Mouse (Mus musculus) heart, embryonic 16.5 days (tissue): ENCODE results near the gene Aanat. TPM values are rescaled to one million over a fixed set of nuclear protein-coding genes. Genes with fewer than 3 reads are reported as not detected.

Experiments used
- ATAC-seq: fragments of 200-750 bp; cut with Nextera tagmentation; replicated peaks from 2 replicates; pipeline ENCODE4 v1.8.0; 2017; ENCODE audit warnings: moderate number of reproducible peaks; ENCODE audit not compliant: insufficient read depth, low FRiP score; ENCODE audit errors: extremely low read depth
- H3K27ac ChIP-seq: fragments of 300-500 bp; sonication (generic); 2 replicates; pipeline ENCODE4 v1.5.1; 2014; ENCODE audit warnings: mild to moderate bottlenecking, low read length, control low read depth, moderate library complexity
- H3K27me3 ChIP-seq: fragments of 300-500 bp; sonication (generic); 2 replicates; pipeline ENCODE4 v1.6.1; 2014; ENCODE audit warnings: low read length, mixed read lengths; ENCODE audit not compliant: control insufficient read depth, insufficient read depth
- H3K36me3 ChIP-seq: fragments of 300-500 bp; sonication (generic); 2 replicates; pipeline ENCODE4 v1.6.1; 2014; ENCODE audit not compliant: control insufficient read depth, insufficient read depth
- H3K4me1 ChIP-seq: fragments of 300-500 bp; sonication (generic); 2 replicates; pipeline ENCODE4 v1.6.1; 2014; ENCODE audit warnings: low read length, mixed read lengths; ENCODE audit not compliant: control insufficient read depth, insufficient read depth
- H3K4me2 ChIP-seq: fragments of 300-500 bp; sonication (generic); 2 replicates; pipeline ENCODE4 v1.6.1; 2014; ENCODE audit warnings: low read depth, mild to moderate bottlenecking, control low read depth, low read length
- H3K4me3 ChIP-seq: fragments of 300-500 bp; sonication (generic); 2 replicates; pipeline ENCODE4 v1.5.1; 2014; ENCODE audit warnings: mild to moderate bottlenecking, control low read depth, low read length
- H3K9ac ChIP-seq: fragments of 300-500 bp; sonication (generic); 2 replicates; pipeline ENCODE4 v1.6.1; 2014; ENCODE audit warnings: low read length, control low read depth
- H3K9me3 ChIP-seq: fragments of 300-500 bp; sonication (generic); replicated peaks from 2 replicates; pipeline ENCODE4 v1.6.1; 2016; ENCODE audit warnings: low read length; ENCODE audit not compliant: control insufficient read depth
- WGBS: fragments of 180-500 bp; shearing (Covaris S2); extraction: QIAGEN DNeasy Blood & Tissue Kit; methylation state at CpG from one replicate; pipeline ENCODE4 v1.1.7; 2014; 5-methylcytosine and 5-hydroxymethylcytosine counted together
- polyA plus RNA-seq: library from polyadenylated mRNA; unstranded; fragments of >200 nt; fragmentation: Nextera tagmentation; extraction: Ambion mirVana; gene quantifications from 2 replicates; pipeline ENCODE4 v1.2.1, GENCODE M21; 2015

Gene Aanat
- polyA plus RNA-seq, 1 experiment from 2014 or later = not detected

DNA sequence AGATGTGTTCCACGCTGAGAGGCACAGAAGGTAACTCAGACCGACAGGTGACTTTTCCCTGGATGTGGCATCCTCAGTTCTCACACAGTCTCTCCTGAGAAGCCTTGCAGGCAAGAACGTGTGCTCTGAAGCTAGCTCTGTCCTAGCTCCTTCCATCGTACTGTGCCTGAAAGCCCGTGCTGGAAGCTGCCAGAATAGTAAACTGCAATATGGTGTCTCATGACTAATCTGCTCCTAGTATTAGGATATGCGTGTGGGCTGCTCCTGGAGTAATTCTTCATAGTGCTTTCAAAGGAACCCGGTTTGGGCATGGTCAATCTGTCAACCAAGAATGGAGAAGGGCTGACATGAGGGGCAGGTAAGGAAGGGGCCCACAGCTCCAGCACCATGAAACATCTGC lies 15.4 kb upstream of the Aanat start:
- H3K4me3 ChIP-seq = no peak overlapping the region
- H3K4me1 ChIP-seq = peaks cover 43% of the 10 kb centered on the region
- 85% methylated on average over 7 of the region's 7 CpGs for WGBS
- no peak overlapping the region for H3K27ac ChIP-seq
- H3K9ac ChIP-seq = no peak overlapping the region
- H3K27me3 ChIP-seq = no peaks in the 10 kb centered on the region
- no peaks in the 10 kb centered on the region for H3K9me3 ChIP-seq
- no peak for ATAC-seq
- no peaks in the 10 kb centered on the region for H3K36me3 ChIP-seq
- no peak overlapping the region for H3K4me2 ChIP-seq

DNA sequence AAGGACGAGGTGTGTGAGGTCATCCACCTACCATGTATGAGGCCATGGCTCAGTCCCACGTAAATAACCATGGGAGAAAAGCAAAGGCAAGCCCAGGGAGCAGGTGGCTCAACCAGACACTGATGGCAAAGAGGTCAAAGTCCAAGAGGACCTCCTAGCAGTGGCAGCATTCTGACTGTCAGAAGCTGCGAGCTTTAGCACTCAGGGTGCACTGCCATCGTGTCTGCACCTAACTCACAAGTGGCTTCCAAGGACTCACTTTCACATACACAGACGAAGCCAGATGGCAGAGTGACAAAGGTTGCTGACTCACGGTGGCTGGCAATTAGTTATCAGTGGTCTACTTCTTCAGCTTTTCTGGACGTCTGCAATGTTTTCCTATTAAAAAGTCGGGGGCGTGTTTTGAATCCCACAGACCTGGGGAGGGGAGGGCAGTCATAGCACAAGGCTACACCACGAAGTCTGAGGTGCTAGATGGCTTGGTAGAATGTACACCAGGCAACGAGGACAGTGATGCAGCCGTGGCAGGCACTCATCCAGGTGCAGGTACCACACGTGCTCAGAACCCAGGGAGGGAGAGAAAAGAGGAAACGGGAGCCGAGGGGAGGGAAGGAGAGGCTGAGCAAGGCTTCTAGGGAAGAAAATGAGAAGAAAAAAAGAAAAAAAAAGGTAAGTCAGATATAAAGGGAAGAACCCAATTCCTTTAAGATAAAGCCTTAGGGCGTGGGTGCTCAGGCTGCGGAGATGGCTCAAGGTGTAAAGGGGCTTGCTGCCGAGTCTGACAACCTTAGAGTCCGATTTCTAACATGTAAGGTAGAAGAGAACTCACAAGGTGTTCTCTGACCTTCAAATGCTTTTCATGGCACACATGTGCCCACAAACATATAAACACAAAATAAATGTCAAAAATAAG lies 14.2 kb upstream of the Aanat start:
- Histone ChIP-seq H3K27me3 (no peaks in the 10 kb centered on the region), H3K4me3 (no peak overlapping the region), H3K36me3 (no peaks in the 10 kb centered on the region), H3K9ac (no peak overlapping the region), H3K4me2 (no peak overlapping the region), H3K27ac (no peak overlapping the region), H3K9me3 (no peaks in the 10 kb centered on the region), H3K4me1 (peaks cover 48% of the 10 kb centered on the region)
- WGBS = 60% methylated on average over 19 of the region's 19 CpGs
- no peak for ATAC-seq

DNA sequence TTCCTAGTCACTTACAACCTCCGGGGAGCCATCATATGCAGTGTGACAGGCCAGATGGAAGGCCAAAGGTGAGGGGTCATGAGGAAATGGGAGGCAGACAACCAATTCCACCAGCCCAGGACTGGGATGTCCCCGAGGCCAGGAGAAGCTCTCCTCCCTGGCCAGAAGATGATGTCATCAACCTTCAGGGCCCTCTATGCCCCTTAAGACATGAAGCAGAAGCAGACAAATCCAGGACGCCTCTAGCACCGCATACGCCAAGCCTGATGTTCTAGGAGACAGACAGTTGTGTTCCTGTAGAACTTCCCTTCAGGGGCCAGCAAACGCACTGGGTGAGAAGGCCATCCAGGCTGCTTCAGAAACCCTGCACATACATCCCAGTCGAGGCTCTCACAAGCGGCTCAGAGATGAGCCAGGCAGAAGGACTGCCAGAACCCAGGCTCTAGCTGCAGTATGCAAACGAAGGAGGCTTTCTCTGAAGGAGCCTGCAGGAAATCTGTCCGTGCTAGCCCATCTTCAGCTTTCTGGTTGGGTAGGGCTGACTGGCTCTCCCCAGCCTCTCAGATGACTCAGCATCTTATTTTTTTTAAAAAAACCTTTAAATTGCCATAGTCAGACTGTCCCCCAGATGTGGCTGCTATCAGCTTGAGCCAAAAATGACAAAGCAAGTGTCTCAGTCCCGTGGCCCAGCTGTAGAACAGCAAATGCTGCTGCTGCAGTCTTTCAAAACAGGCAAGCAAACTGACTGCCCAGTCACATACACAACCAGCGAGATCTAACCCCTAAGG lies 13.3 kb upstream of the Aanat start:
- Histone ChIP-seq H3K9me3 (no peaks in the 10 kb centered on the region), H3K27ac (peak overlapping the region; percentile 11; the same call in 1 of the 2 replicates), H3K36me3 (no peaks in the 10 kb centered on the region), H3K4me2 (peak overlapping the region; percentile 7; the same call in 1 of the 2 replicates), H3K9ac (peak overlapping the region; percentile 24; the same call in 1 of the 2 replicates), H3K4me1 (peaks cover 42% of the 10 kb centered on the region), H3K4me3 (no peak overlapping the region), H3K27me3 (no peaks in the 10 kb centered on the region)
- 44% methylated on average over 12 of the region's 12 CpGs for WGBS
- ATAC-seq = no peak

DNA sequence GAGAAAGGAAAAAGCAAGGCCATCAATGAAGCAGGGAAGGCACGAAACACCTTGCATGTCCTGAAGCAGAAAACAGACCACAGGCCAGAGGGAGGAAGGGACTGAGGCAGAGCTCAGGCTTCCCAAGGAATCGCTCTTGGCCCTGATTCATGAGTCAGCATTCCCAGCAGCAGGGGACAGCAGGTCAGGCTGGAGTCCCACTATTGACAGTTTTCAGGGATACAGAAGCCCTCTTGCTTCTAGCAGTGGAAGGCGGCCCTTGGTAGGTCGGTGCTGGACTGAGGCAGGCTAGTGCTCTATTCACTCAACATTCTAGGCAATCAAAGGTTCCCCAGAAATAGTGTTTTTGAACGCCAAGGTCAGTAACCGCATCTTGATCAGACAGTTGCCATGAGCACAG lies 11.7 kb upstream of the Aanat start:
- Histone ChIP-seq H3K4me1 (peaks cover 47% of the 10 kb centered on the region), H3K4me3 (no peak overlapping the region), H3K27me3 (no peaks in the 10 kb centered on the region), H3K27ac (peak overlapping the region; percentile 17; the same call in 1 of the 2 replicates), H3K9ac (no peak overlapping the region), H3K4me2 (no peak overlapping the region), H3K36me3 (no peaks in the 10 kb centered on the region), H3K9me3 (no peaks in the 10 kb centered on the region)
- 61% methylated on average over 6 of the region's 6 CpGs for WGBS
- no peak for ATAC-seq

DNA sequence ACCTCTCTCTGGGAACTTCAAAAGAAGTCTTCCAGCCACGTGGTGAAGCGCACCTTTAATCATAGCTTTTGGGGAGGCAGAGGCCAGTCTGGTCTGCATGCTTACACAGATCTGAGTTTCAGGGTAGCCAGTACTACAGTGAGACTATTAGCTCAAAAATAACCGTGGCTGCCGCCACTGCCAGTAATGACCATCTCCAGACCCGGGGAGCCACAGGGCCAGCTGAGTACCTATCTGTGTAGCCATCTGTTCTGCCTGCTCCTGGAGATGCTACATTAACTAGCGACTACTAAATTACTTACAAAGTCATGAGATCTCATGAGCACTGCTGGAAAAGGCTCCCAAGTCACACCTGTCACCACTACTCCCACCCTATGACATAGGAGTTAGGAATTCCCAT lies 11.2 kb upstream of the Aanat start:
- Histone ChIP-seq H3K9me3 (no peaks in the 10 kb centered on the region), H3K9ac (no peak overlapping the region), H3K36me3 (no peaks in the 10 kb centered on the region), H3K4me1 (peaks cover 49% of the 10 kb centered on the region), H3K27ac (no peak overlapping the region), H3K27me3 (no peaks in the 10 kb centered on the region), H3K4me3 (no peak overlapping the region), H3K4me2 (no peak overlapping the region)
- ATAC-seq = no peak
- WGBS = 72% methylated on average over 6 of the region's 6 CpGs

DNA sequence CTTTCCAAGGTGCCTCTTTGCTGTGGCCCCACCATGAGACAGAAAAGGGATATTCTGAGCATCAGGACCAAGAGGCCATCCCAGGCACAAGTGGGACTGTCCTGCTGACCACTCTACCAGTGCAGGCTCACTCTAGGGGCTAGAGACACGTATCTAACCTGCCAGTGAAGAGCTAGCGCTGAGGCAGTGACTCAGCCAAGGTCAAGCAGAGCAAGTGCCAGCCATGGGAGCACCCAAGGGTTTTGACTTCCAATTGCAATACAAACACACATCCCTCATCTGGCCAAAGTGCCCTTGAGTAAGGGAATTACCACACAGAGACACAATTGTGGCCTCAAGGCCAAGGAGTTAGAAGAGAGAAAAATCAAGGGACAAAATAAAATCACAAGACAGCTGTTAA lies 10.8 kb upstream of the Aanat start:
- Histone ChIP-seq H3K9me3 (no peaks in the 10 kb centered on the region), H3K36me3 (no peaks in the 10 kb centered on the region), H3K4me2 (no peak overlapping the region), H3K9ac (no peak overlapping the region), H3K27me3 (no peaks in the 10 kb centered on the region), H3K27ac (no peak overlapping the region), H3K4me3 (no peak overlapping the region), H3K4me1 (peaks cover 53% of the 10 kb centered on the region)
- WGBS = 63% methylated on average over 2 of the region's 2 CpGs
- no peak for ATAC-seq

DNA sequence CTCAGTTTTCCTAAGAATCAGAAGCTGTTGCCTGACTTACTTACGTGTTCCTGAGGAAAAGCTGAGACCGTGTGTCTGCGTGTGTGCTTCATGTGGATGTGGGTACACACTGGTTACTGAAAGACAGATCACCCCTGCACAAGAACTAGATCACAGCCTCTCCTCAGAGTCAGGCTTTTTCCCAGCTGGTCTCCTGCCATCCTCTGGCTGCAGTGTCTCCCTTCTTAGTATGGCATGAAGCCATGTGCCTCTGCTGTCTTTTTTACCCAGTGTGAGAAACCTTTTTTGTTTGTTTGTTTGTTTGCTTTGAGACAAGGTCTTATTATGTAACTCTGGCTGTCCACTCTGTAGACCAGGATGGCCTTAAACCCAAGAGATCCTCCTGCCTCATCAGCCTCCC lies 7.0 kb upstream of the Aanat start:
- ATAC-seq = no peak
- no peak overlapping the region for H3K4me3 ChIP-seq
- H3K4me1 ChIP-seq = peaks cover 33% of the 10 kb centered on the region
- H3K27ac ChIP-seq = no peak overlapping the region
- no peak overlapping the region for H3K9ac ChIP-seq
- no peaks in the 10 kb centered on the region for H3K27me3 ChIP-seq
- no peaks in the 10 kb centered on the region for H3K36me3 ChIP-seq
- no peaks in the 10 kb centered on the region for H3K9me3 ChIP-seq
- H3K4me2 ChIP-seq = no peak overlapping the region
- WGBS = 95% methylated on average over 3 of the region's 3 CpGs

DNA sequence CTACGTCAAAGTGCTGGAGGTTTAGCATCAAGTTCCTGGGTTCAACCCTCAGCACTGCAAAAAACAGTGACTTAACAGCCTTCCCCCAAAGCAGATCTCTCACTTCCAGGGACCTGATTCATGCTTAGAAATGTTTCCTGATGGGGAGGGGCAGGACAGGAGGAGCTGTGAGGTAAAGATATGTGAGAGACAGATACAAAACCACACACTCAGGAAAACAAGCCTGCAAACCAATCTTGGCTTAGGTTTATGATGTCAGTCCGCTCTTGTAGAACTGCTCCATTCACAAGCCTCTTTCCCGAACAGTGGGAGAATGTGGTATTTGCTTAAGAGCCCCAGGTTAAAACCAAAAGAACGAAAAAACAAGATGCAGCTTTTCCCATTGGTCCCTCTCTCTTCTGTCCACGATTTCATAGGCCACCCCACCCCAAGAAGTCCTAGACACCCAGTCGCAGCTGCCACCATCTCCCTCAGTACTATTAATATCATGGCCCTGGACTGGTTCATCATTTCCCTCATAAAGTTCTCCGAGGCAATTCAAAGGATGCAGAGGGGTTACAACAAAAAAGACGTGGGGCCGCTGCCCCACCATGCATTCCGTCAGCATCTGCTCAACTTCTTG lies 6.1 kb upstream of the Aanat start:
- no peak for ATAC-seq
- no peak overlapping the region for H3K27ac ChIP-seq

More for the DNA sequence above, 6.1 kb upstream of the Aanat start:
- Histone ChIP-seq H3K4me1 (peaks cover 26% of the 10 kb centered on the region), H3K4me2 (peak overlapping the region; percentile 75), H3K36me3 (no peaks in the 10 kb centered on the region), H3K9ac (peak overlapping the region; percentile 91), H3K9me3 (no peaks in the 10 kb centered on the region), H3K4me3 (peak overlapping the region; percentile 75), H3K27me3 (no peaks in the 10 kb centered on the region)
- 24% methylated on average over 10 of the region's 10 CpGs for WGBS
